Mouse (Mus musculus) monocyte, adult 2 months (primary cell): ENCODE results near the gene Tcp11.
A peak's percentile ranks its signal among the peaks of the same experiment; 100 is the strongest.

Experiments used
- DNase-seq, 2 experiments: peaks; one replicate each; pipeline ENCODE4 v3.0.0; 2022; ENCODE audit warnings: low spot score in 2 of 2, low read depth in 1 of 2

The Tcp11 gene

DNA sequence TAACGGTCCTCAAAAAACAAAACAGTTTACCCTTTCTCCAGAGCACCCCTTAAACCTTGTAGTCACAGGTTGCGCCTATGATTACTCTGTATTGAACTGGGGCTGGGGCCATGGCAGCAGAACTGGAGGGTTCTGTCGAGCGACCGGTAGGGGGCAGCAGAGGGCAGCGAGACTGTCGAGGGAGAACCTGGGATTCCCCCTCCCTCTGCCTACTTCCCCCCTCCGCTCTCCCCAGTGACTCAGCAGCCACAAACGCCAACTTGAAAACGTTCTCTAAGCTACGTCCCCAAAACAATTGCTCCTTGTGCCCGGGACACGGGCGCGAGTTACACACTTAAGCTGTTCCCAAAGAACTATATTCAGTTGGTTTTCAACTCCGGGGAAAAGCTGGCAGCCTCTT, 4.5 kb upstream of the Tcp11 start:
- DNase-seq, result peak; percentile 59 to 88

DNA sequence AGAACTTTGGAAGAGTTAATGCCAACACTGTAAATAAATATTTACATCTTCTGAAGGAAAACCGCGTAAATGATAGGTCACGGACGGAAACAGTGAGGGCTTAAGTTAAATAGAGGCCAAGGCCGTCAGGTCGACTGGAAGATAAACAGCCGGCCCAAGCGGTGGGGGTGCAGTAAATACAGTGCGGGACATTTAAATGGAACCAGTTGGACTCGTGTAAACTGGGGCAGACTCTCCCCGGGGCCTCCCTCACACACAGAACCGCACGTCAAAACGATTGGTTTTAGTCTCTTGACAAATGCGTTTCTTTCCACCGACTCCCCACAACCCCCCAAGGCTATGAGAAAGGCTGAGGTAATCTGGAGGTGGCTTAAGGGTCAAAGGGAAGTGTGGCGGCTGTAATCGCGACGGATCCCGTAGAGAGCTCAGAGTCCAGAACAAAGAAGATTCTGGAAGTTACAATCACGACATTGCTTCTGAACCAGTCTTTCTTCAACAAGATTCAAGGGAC, 4.0 kb upstream of the Tcp11 start:
- no peak for DNase-seq

- DNase-seq, result no peak
These were observed 2.4 kb upstream of the Tcp11 start for GRCm38 (mm10) chr17:28082863-28083262.

DNA sequence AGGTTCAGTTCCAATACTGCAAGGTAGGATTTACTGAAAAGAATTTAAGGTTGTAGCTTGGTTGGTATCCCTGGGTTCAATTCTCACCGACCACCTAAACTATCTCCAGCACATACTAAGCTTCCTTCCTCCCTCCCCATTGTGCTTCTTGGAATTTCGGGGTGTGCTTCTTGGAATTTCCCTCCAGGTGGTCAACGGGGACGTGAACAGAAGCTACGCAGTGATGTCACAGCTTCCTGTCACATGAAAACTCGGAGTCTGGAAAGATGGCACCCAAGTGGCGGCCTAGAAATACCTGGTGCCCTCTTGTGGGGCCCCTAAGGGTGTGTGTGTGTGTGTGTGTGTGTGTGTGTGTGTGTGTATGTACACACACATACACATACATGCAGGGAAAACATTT, 1.4 kb upstream of the Tcp11 start:
- no peak for DNase-seq

GRCm38 (mm10) chr17:28081385-28081784, 946 bp upstream of the Tcp11 start:
- no peak for DNase-seq

GRCm38 (mm10) chr17:28080817-28081165, 352 bp upstream of the Tcp11 start:
- DNase-seq, result no peak

- DNase-seq, result peak; percentile 33 to 62
These were observed 821 bp downstream of the Tcp11 start for GRCm38 (mm10) chr17:28079618-28080017.

DNA sequence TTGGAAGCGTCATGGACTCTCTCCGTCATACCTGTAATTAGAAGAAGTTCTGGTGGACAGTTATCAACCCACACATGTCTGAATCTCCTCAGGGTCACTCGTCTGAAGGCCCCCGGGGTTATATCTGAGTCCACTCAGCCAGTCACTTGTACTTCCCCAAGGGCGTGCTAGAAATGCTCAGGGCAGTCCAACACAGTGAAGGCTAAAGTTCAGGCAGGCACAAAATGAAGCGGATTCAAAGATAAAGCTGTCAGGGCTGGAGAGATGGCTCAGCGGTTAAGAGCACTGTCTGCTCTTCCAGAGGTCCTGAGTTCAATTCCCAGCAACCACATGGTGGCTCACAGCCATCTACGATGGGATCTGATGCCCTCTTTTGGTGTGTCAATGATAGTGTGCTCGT, 2.4 kb downstream of the Tcp11 start:
- no peak for DNase-seq

DNA sequence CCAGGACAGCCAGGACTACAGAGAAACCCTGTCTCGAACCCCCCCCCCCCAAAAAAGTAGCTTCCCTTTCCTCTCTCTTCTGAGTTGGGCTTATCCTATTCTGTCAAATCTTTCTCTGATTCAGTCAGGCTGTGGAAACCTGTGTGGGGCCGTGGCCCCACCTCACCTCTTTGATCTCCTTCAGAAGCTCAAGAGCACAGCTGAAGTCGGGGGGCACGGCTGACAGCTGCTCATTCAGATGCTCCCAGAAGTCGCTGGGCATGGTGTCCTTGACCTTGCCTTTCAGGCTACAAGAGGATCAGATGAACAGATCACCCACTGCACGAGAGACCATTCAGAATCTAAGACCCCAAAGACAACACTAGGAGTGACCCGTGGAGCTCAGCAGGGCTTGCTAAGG, 6.0 kb downstream of the Tcp11 start:
- no peak for DNase-seq

DNA sequence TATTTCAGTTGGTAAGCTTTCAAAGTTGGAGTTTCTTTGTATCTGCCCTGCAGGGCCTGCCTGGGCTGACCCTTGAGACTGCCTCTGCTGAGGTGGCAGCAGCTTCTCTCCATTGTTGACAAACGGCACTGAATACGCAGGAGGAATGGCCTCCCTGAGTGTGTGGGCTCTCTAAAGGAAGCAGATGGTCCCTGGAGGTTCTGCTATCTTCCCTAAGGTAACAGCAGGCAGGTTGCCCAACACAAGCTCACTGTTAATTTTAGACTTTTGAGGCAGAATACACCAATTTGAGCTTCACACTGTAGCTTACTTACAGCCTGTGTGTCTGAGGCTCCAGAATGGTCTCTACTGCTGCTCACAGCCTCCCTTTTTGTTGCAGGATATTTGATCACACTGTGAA, 7.7 kb downstream of the Tcp11 start:
- DNase-seq, result no peak

- no peak for DNase-seq
These were observed 10.2 kb downstream of the Tcp11 start for GRCm38 (mm10) chr17:28070256-28070655.

GRCm38 (mm10) chr17:28069446-28069845, 11.0 kb downstream of the Tcp11 start:
- no peak for DNase-seq

DNA sequence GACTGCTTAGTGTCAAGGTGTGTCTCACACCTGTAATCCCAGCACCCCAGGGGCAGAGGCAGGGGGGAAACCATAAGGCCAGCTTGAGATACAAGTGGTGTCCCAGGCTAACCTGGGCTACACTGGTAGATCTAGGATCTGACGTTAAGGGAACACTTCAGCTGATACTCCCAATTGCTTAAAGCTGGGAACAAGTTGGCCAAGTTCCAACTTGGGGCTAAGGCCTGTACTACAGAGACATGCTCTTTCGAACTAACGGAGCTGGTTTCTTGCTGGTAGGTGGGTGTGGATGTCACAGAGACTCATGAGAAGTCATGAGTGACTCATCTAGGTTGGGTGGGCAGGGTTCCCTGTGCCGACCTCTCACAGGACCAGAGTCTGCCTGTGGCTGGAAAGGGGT, 13.1 kb downstream of the Tcp11 start:
- no peak for DNase-seq

GRCm38 (mm10) chr17:28063163-28063562, 17.3 kb downstream of the Tcp11 start:
- DNase-seq, result no peak

GRCm38 (mm10) chr17:28062710-28063109, 17.7 kb downstream of the Tcp11 start:
- DNase-seq, result no peak

DNA sequence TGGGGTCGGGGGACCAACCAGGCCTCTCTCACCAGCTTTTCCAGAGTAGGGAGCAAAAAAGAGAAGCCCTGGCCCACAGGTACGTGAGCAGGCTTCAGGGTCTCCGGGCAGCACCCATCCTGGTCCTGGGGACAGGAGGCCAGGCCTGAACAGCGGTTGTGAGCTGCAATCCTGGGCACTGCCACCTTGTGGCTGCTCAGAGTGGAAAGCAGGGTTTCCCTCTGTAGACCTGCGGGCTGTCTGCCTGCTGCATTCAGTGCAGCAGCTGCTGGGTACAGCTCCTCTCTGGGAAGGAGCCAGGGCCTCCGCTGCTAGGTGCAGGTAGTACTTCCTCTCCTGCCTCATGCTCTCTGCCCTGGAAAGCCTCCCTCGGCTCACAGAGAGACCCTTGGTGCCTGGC, 19.0 kb downstream of the Tcp11 start:
- no peak for DNase-seq

DNA sequence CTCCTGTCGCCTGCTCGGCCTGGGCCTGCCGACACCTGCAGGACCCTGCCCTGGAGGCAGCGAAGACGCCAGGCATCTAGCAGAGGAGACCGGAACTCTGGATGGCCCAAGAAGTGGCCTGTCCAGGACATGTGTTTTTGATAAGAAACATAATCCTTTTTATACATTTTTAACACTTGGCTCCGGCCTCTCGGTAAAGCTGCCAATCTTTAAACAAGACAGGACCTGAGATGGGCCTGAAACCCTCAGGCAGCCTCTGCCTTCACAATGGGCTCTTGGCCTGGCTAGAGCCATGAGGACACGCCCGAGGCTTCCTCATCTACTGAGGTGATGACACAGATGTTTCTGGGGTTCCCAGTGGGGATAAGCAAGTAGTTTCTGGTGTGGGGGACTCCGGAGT, 19.8 kb downstream of the Tcp11 start:
- DNase-seq, result no peak

DNA sequence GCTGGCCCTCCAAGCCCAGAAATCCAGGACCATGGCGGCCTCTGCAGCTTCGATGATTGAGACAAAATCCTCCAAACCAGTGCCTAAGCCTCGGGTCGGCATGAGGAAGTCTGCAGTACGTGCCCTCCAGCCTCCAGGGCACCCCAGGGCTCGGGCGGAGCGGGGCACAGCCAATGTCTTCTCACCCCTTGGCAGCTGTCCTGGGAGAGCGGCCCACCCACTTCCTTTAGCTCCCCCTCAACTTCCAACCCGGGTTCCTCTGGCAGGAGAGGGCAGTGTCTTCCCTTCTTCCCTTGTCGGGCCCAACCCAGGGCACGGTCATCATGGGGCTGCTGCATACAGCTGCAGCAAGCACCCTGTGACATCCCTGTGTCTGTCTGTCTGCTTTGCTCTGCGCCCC, 22.1 kb downstream of the Tcp11 start:
- DNase-seq, result no peak

GRCm38 (mm10) chr17:28052293-28052863, 28.1 kb downstream of the Tcp11 start:
- DNase-seq, result no peak

GRCm38 (mm10) chr17:28050210-28050609, 30.2 kb downstream of the Tcp11 start:
- no peak for DNase-seq

GRCm38 (mm10) chr17:28048425-28048824, 32.0 kb downstream of the Tcp11 start:
- DNase-seq, result no peak

DNA sequence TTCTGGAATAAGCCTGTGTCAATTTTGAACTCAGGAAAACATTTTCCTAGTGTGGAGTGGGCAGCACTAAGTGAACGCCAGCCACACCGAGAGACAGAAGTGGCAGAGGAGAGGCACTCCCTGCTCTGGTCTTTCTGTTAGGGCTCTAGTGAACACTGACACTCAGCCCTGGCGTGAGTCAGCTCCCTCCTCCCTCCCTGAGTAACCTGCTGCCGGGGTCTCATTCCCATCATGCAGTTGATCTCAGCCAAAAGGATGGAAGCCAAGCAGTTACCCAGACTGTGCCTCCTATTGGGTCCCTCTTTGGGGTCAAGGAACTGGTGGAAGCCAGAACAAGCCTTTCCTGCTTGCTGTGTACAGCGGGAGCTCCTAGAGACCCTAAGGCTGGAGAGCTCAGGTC, 32.9 kb downstream of the Tcp11 start:
- DNase-seq, result no peak

DNA sequence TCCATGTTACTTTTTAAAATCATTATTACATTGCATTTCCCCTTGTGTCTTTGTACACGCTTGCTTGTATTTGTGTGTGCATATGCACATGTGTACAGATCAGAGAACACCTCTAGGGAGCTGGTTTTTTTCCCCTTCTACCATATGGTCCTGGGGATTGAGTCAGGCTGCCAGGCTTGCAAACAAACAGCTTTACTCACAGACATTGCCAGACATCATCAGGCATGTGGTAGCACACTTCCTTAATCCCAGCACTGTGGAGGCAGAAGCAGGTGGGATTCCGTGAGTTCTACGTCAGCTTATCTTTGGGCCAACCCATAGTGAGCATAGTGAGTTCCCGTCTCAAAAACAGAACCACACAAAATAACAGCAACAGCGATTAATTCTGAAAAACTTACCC, 33.4 kb downstream of the Tcp11 start:
- DNase-seq, result no peak

GRCm38 (mm10) chr17:28042299-28042771, 38.1 kb downstream of the Tcp11 start:
- DNase-seq, result no peak
